Mouse (Mus musculus): ENCODE results near the gene Zfp853. TPM values are rescaled to one million over a fixed set of nuclear protein-coding genes. Genes with fewer than 3 reads are reported as not detected.

Zfp853 gene
- 1 to 10 TPM; 4.0 to 4.7 (median 4.3) TPM for total RNA-seq (2022)

- DNase-seq (ENCODE audit: low spot score in 2 of 2): no peak
These were observed at the start of gene Zfp853 for GRCm38 (mm10) chr5:143293404-143293803. Gene Zfp853, minus strand, starts transcription at chr5:143293623.

GRCm38 (mm10) chr5:143339603-143340002 lies 46.2 kb upstream of the Zfp853 start:
- DNase-seq (ENCODE audit: low spot score in 2 of 2): no peak

DNA sequence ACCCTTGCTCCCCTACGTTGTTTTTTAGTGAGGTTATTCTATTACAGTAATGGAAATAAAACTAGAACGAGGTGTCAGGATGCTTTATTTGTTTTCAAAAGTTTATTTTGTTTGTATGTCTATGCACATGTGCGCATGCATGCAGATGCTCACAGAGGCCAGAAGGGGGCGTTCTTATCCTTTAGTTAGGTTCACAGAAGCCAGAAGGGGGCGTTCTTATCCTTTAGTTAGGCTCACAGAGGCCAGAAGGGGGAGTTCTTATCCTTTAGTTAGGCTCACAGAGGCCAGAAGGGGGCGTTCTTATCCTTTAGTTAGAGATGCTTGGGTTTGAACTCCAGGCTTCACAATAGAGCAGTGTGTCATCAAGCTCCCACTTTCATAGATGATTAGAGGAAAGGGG lies 43.1 kb upstream of the Zfp853 start:
- DNase-seq (ENCODE audit: low spot score in 2 of 2): no peak

DNA sequence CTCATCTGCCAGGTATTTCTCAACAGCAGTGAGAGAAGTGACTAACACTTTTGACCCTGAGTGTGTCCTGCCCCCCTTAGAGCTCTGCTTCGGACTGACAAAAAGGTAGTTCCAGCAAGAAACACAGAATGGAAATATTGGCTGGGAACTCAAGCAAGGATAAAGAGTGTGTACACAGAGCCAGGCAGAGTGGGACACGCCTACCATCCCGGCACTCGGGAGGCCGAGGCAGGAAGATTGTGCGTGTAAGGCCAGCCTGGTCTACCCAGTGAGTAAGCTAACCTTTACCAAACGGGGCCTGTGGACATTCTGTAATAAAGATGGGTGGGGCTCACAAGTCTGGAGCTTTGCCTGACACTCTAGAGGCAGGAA lies 41.7 kb upstream of the Zfp853 start:
- DNase-seq (ENCODE audit: low spot score in 2 of 2): no peak

DNA sequence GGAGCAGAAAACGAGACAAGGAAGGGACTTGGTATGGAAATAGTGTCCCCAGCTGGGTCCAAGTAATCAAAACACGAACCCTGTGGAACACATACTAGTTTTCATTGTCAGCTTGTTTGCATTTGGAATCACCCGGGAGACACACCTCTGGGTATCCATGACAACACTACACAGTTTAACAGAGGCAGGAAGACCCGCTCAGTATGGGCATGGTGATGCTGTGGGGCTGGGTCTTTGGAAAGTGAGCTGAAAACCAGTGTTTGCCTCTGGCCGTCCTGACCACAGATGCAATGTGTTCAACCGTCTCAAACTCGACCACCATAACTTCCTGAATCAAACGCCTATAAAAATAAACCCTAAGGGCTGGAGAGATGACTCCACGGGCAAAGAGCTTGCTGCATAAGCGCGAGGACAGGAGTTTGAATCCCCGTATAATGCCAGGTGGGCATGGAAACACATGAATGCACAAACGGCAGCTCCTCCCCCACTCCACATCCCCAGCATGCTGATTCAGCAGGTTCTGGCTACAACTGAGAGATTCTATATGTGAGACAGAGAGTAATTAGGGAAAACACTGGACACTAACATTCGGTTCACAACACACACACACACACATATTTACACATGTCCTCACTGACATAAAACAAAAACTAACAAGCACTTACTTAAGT lies 41.1 kb upstream of the Zfp853 start:
- DNase-seq (ENCODE audit: low spot score in 2 of 2): no peak

DNA sequence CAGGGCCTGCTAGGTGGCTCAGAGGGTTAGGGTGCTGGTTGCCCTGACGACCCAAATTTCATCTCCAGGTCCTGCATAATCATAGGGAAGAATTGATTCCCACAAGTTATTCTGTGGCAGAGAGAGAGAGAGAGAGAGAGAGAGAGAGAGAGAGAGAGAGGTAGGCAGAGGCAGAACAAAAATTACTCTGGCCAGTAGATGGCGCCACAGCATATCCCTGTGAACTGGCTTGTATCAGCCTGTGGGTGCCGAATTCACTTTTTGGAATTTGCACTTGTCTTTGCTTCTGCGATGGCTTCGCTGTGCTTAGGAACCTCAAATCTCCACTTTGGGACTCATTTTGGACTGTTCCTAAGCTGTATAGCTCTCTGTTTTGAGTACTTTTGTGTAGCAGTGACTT lies 40.4 kb upstream of the Zfp853 start:
- DNase-seq (ENCODE audit: low spot score in 2 of 2): peak; percentile 51 to 74

DNA sequence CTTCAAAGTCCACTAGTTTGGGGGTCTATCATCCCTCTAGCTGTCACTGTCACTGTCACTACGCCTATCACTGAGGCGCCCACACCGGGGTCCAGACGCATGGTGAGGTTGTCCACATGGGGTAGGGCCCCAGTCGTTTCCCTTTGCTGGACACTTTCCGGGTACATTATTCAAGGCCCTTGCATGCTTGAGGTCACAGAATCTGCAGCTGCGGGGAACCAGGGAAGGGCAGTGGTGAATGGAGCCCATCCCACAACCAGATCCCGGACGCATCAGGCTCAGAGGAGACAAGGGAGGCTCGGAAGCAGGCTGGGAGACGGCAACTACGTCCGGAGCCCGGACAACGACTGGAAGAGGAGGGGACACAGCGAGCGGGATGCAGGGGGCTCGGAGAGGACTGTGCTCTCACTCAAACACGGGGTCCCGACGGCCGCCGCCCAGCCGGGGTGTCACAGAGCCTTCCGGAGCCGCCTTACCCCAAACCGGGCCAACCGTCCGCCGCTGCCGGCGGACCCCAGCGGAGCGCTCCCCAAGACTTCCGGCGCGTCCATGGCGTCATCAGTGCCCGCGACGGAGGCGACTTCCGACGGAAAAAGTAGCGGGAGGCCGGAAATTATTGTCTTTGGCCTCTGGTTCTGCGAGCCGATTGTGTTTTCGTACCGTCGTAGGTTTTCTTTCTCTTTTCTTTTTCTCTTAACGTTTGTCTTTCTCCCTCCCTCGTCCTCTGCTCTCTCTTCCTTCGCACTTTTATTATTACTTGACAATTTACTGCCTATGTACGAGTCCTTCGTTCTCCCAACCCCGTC lies 35.5 kb upstream of the Zfp853 start, which contains the start of gene Zdhhc4:
Gene Zdhhc4, minus strand, starts transcription at position 567 of the 806 bp plus-strand sequence.
- DNase-seq (ENCODE audit: low spot score in 2 of 2): peak; percentile 75 to 89

- no peak for DNase-seq (ENCODE audit: low spot score in 2 of 2)
These were observed 23.8 kb upstream of the Zfp853 start for GRCm38 (mm10) chr5:143317288-143317610.

- no peak for DNase-seq (ENCODE audit: low spot score in 2 of 2)
These were observed 23.3 kb upstream of the Zfp853 start for GRCm38 (mm10) chr5:143316605-143317287.

DNA sequence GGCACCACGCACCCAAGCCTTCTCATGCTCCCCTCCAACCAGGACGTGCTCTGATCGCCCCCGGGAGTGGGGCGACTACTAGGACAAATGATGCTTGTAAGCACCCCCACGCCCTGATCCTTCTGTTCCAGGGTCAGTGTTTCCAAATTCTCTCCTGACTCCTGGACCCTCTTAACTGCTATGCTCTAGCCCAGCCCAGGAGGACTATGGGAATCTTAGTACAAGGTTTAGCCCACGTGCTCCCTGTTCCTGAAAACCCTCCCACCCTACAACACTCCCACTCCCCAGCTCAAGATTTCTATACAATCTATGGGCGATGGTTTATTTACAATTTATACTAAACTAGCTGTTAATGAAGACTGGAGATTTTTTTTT lies 22.1 kb upstream of the Zfp853 start:
- no peak for DNase-seq (ENCODE audit: low spot score in 2 of 2)

GRCm38 (mm10) chr5:143314730-143315513 lies 21.5 kb upstream of the Zfp853 start, which contains the start of gene E130309D02Rik:
Gene E130309D02Rik, minus strand, starts transcription at chr5:143315360.
- peak; percentile 71 to 84 for DNase-seq (ENCODE audit: low spot score in 2 of 2)

DNA sequence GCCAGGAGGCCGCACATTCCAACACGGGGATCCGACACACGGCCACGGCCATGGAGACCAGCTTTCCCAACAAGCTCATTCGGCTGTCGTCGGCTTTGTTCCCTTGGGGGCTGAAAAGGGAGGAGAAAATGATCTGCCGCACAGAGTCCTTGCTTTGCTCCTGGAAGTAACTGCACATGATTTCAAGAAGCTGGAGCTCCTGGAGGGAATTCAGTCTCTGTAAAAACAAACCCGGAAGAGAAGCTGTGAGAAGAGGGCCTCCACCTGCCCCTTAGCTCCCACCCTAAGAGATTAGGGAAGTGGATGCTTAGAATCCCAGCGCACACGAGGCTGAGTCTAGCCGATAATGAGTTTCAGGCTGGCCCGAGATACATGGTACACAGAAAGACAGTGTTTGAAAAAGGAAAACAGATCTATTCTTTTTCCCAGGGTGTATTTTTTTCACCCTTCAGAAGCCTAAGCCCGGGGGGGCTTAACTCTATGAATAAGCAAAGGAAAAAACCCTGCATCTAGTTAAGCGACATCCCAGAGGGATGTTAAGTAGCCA lies 20.8 kb upstream of the Zfp853 start:
- no peak for DNase-seq (ENCODE audit: low spot score in 2 of 2)

DNA sequence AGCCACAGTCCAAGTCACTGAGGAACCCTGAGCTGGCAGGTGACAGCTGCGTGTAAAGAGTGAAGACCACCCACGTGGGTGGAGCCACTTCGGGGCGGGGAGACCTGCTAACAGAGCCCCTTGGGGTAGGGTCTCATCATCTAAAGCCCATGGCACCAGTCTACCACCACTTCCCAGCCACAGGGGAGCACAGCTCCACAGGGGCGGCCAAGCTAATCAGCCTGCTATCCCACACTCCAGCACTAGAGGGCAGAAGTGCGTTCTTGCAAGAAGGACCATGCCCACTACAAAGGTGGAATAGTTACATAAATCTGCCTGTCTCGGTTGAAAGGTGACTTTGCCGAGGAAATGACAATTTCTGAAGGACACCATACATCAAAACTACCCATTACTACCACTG lies 18.5 kb upstream of the Zfp853 start:
- DNase-seq (ENCODE audit: low spot score in 2 of 2): peak; percentile 33 to 73

- no peak for DNase-seq (ENCODE audit: low spot score in 2 of 2)
These were observed 16.5 kb upstream of the Zfp853 start for GRCm38 (mm10) chr5:143309916-143310315.

- DNase-seq (ENCODE audit: low spot score in 2 of 2): no peak
These were observed 15.4 kb upstream of the Zfp853 start for GRCm38 (mm10) chr5:143308825-143309224.

GRCm38 (mm10) chr5:143304251-143304650 lies 10.8 kb upstream of the Zfp853 start:
- DNase-seq (ENCODE audit: low spot score in 2 of 2): no peak

- DNase-seq (ENCODE audit: low spot score in 2 of 2): no peak
These were observed 7.9 kb upstream of the Zfp853 start for GRCm38 (mm10) chr5:143301296-143301695.

DNA sequence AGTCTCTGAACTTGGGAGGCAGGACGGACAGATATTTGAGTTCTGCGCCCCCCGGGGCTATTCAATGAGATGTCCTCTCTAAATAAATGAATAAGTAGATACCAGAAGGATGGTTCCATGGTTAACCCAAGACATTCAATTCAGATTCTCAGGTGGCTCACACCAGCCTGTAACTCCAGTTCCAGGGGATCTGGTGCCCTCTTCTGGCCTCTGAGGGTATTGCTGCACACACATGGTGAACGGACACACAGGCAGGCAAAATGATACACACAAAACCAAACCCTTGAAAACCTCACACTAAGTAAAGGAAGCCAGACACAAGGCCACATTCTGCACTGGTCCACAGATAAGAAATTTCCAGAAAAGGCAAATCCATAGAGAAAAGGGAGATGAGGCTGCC lies 6.3 kb upstream of the Zfp853 start:
- peak in 1 of 2 experiments; percentile 49 for DNase-seq (ENCODE audit: low spot score in 2 of 2)

DNA sequence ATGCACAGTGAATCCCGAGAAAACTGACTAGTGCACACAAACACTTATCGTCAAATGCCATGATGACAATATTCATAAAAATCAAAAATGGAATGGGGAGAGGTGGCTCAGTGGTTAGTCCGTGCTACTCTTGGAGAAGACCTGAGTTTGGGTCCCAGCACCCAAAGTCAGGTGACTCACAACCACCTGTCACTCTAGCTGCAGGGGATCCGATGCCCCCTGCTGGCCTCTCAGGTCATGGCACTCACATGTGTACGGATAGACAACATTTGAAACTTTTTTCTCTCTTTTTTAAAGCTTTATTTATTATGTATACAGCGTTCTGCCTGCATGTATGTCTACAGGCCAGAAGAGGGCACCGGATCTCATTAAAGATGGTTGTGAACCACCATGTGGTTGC lies 5.0 kb upstream of the Zfp853 start:
- DNase-seq (ENCODE audit: low spot score in 2 of 2): no peak

DNA sequence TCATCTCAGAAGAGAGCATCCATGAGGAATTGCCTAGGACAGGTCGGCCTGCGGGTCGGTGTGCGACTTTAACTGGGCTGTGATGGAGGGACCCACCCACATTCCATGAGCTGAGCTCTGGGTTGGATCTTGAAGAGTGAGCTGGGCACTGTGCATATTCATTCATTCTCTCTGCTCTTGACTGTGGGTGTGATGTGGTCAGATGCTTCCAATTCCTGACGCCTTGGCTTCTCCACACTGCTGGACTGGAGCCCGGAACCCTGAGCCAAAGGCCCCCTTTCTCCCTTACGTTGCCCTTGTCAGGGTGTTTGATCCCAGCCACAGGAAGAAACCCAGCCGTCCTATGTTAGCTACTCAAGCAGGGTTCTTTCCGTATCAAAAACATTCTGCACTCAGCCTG lies 4.6 kb upstream of the Zfp853 start:
- DNase-seq (ENCODE audit: low spot score in 2 of 2): no peak

- DNase-seq (ENCODE audit: low spot score in 2 of 2): no peak
These were observed 1.9 kb upstream of the Zfp853 start for GRCm38 (mm10) chr5:143295330-143295729.
